Mouse (Mus musculus): Measurements from ENCODE around the gene Dpf2.

Gene Dpf2

DNA sequence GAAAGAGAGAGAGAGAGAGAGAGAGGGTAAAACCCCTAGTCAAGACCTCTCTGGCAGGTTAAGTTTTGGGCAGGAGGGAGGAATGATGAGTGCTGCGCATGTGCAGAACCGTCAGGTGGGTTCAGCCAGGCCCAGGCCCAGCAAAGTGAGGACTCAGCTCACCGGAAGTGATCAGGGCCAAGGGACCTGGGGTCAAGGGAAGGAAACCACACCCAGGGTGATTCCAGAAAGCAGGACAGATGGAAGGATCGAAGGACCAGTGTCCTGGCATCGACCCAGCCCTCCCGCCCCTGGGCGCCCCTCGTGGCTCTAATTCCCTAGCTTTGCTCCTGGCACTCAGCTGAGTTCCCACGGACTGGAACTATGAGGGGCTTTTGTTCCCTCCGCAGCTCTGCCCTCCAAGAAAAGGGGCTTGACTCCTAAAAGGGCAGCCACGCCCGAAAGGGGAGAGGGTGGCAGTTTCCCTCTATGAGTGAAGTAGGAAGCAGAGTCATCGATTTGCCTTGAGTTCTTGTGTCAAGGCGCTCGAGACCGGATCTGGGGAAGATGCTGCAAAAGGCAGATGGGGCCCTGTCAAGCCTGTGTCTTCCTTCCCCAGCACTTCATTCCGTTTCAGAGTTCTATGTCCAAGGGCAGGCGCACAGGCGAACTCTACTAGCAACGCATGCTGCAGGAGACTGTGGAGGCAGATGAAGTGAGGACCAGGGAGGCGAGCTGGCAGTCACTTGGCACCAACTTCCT is 24.5 kb upstream of the Dpf2 start:
- no peak for DNase-seq (ENCODE audit: low read depth, low spot score)

DNA sequence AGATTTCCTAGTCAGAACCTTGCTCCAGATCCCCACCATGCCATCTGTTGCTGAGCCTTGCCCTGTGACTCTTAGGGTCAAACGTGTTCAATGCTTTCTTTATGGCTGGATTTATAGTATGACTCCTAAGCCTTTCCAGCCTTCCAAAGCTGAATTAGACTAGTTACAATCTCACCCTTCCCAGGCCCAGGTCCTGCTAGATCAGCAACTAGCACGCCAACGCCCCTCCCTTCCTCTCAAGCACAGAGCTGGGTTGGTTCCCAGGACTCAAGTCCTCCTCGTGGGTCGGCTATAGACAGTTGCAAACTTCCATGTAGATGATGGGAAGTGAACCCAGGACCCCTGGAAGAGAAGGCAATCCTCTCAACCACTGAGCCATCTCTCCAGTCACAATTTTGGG is 22.9 kb upstream of the Dpf2 start:
- DNase-seq (ENCODE audit: low read depth, low spot score), result no peak

DNA sequence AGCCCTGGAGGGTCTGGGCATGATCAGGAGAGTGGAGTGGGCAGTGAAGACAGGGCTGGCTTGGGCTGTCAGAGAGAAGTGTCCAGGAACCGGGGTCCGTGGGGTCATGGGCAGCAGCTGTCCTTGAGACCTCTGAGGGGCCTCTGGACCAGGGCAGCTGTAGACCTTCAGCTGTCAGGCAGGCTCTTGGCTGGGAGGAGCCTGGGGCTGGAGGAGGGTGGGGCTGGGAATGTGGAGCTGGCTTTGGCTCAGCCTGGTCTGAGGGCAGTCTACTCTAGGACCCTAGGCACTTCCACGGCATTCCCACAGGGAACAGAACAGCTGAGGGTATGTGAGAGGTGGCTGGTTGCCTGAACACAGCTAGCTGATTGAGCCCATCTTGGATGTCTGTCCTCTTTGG is 22.5 kb upstream of the Dpf2 start:
- no peak for DNase-seq (ENCODE audit: low read depth, low spot score)

DNA sequence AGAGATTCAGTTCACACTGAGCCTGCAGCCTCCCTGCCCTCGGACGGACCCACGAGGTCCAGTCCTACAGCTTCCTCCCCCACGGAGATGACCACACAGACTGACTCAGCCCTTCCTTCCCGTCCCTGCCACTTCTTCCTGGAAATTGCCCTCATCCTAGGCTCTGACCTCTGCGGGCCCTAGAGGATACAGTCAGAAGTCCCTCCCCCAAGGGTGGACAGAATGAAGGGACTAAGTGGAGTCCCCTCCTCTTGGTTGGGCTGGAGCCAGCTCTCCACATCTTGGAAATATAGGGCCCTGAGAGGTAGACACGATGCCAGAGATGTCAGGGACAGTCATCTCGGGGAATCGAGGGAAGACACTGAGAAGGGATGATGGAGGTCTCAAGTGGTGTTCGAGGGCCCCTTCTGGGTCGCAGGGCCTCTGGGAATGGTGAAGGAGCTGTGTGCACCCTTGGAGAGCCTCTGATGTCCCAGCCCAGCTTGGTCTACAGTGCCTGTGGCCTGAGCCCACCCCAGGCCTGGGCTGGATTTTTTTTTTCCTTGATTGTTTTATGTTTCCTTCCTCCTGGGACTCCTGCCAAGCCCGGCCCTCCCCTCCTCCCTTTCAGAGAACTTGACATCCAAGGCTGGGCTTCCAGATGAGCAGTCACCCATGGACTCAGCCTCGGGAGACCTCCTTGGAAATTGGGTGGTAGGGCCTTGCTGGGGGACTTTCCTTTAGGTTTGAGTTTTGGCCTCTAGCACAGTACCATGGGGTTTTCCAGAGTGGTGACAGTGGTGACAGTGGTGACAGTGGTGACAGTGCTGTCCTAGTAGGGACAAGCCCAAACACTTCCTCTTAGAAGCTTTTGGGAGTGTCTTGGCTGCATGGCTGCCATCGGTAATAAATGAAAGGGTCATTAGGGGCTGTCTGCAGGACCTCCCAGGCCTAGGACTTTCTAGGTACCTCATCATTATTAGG is 17.1 kb upstream of the Dpf2 start:
- DNase-seq (ENCODE audit: low read depth, low spot score), result no peak

DNA sequence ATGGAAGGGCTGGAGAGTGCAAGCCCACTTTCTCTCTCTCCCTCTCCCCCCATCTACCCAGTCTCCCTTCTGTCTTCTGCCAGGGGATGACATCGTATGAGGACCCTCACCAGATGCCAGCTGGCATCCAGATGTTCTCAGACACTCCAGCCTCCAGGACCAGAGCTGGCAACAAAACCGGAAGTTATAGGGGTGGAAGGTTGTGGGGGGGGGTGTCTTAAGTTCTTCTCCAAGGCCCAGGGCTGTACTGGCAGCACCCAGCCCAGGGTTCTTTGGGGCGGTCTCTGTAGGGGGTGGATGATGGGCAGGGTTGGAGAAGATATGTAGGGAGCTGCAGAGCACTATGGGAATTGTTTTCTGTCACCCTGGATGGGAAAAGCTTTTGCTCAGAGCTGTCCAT is 15.7 kb upstream of the Dpf2 start:
- no peak for DNase-seq (ENCODE audit: low read depth, low spot score)

DNA sequence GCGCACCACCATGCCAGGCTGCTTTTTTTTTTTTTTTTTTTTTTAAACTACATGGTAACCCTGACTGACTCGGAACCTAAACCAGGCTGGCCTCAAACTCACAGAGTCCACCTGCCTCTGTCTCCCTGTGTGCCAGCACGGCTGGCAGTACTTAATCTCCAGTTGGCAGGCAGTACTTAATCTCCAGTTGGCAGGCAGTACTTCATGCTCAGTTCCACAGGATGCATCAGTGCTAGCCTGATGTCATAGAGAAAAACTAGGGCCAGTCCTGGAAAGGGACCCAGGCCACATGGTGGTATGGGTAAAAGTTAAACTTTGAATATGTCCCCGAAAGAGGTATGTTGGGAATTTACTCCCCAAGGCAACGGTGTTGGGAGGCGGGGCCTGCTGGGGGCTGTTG is 15.3 kb upstream of the Dpf2 start:
- no peak for DNase-seq (ENCODE audit: low read depth, low spot score)

DNA sequence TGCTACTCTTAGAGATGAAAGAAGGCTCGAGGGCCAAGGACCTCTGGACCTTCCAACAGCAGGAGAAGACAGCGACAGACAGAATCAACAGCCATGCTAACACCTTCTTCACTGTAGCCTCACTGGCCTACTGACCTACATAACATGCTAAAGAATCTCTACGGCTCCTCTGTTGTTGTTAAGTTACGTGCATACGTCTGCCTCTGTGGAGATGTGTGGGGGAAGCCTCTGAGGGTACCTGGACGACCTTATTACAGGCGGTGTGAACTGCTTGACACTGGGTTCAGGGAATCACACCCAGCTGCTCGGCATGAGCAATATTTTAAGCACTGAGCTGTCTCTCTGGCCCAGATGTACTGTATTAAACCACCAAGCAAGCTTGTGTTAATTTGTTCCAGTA is 14.7 kb upstream of the Dpf2 start:
- DNase-seq (ENCODE audit: low read depth, low spot score), result no peak

DNA sequence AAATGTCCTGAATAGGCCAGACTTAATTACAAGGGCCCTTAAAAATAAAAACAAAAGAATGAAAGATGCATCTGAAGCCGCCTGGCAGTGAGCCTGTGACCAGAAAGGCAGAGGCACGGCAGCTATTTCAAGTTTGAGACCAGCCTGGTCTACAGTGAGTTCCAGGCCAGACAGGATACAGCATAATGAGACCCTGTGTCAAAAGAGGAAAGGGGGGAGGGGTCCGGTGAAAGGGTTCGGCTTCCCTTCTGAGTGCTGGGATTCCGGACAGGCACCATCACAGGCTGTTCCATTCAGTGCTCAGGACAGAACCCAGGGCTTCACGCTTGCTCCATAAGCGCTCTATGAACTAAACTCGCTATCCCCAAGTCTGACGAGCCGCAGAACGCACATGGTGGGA is 14.2 kb upstream of the Dpf2 start:
- no peak for DNase-seq (ENCODE audit: low read depth, low spot score)

DNA sequence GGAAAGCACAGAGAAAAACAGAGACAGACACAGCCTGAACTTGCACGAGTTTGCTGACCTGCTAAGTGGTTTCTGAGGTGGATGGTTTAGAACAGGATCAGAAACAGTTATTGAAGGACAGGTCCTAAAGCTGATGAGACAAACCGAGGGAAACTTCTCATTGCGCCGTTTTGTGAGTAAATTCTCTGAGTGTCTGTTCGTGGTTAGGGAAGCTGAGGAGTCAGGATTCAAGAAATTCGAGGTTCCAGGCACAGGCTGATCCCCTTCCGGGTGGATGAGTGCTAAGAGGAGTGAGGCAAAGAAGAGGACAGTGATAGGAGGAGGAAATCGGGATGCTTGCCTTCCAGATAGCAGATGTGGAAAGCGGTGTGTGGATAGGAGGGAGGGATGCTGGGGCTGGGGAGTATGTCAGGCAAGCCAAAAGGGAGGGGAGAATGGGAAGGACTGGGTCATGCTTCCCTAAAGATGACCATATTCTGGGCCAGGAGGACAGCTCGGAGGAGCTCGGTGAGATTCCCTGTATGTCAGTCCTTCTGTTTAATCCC is 12.6 kb upstream of the Dpf2 start:
- DNase-seq (ENCODE audit: low read depth, low spot score), result no peak

DNA sequence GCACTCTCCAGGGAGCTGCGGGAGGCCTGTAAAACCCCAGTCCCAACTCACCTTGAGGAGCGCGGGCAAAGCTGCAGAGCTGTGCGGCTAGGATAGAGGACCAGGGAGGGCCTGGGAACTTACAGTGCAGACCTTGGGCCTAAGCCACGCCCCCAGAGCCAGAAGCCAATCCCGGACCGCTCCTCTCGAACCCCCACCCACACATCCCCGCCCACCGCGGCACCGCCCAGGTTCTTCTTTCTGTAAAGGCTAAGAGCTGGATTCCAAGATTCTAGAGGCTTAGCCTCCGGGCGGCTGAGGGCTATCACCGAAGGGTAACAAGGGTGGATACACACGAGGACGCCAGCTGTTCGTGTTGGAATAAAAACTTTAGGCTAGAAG is 11.9 kb upstream of the Dpf2 start, which contains the start of gene Cdc42ep2:
TSS of gene Cdc42ep2 (minus strand) at position 104 of the 381 bp plus-strand sequence.
- peak; percentile 98 for DNase-seq (ENCODE audit: low read depth, low spot score)

DNA sequence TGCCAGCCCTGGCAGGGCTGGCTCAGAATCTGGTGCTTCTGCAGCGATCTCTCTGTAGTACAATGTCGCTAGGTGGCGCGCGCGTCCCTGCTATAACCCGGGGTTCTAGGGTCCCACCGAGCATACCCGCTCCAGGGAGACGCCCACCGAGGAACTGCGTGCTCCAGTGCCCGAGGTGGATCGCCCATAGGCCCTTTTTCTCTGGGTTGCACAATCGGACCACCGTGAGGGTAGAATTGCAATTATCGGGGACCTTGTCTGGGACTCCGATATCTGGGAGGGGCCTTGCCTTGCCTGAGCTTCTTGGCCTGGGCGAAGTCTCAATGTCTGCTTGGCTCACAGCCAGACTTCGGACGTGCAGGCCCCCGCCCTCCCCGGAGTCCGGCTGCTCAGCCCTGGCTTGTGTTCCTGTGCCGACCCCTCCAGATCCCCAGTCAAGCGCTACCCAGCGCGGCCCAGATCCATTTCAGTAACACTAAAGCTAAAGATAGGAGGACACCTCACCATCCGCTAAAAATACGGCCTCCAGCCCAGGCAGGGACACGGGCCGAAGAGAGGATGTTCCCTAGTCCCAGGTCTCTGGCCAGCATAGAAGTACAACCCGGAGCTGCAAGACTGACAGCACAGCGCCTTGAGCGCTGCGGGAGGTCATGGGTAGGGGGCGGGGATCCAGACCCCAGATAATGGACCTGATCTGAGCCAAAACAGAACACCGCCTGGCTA is 11.3 kb upstream of the Dpf2 start:
- DNase-seq (ENCODE audit: low read depth, low spot score), result peak; percentile 92

DNA sequence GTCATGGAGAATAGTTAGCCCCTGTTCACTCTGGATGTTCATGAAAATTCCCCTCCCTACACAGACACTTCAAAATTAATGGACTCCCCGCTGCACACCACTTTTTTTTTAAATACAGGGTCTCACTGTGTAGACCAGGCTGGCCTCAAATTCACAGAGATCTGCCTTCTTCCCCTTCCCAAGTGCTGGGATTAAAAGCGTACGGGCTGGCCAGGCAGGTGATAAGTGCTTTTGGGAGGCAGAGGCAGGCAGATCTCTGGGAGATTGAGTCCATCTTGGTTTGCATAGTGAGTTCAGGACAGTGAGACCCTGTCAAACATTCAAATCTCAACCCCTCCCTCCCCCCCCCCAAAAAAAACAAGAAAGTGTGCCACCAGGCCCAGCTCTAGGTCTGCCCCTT is 10.2 kb upstream of the Dpf2 start:
- no peak for DNase-seq (ENCODE audit: low read depth, low spot score)

DNA sequence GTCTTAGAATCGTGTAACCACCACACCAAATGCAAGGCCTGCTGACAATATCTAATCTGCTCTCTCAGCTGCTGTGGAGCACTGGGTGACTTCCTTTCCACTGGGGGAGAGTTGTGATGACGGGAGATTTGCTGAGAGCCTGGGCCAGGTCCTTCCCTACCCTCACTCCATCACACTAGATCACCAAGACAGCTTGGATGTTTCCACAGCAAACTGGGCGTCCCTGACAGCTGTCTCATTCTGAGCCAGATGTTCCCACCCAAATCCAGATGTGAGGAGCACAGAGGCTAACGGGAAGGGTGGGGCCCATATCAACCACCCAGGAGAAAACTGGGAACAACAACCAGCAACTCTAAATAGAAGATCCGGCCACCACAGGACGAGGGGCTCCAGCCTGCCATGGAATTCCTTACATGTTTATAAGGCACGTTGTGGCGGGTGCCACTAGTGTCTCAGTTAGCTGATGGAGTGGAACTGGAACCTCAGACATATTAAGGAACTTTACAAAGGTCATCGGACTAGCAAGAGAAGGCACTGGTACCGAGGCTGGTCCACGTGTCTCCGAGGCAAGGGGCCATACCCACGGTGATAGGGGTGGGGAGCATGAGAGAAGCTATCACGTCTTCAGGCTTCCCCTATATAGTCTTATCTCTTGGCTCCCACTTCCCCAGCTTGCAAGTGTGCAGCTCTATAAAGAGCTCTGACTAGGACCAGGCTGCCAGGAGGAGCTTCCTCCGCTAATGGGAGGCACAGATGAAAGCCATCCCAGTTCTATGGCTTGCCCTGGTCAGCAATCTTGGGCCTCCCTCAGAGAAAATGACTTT is 9.5 kb upstream of the Dpf2 start:
- no peak for DNase-seq (ENCODE audit: low read depth, low spot score)

DNA sequence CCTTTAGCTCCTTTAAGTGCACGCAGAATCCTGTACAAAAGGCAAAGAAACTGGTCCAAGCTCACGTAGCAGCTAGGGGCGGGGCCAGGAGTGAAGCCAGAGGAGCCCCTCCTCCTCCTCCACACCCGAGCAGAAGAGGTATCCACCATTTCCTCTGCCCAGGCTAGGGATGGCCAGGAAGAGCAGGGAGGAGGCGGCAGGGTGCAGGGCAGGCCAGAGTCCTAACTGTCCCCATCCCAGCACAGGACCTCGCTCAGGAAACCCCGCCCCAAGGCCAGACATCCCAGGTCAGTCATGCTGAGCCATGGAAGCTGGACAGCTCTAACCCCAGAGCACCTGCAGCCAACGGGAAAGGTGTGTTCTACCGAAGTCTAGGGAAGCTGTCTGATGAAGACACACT is 8.9 kb upstream of the Dpf2 start:
- DNase-seq (ENCODE audit: low read depth, low spot score), result peak; percentile 71

DNA sequence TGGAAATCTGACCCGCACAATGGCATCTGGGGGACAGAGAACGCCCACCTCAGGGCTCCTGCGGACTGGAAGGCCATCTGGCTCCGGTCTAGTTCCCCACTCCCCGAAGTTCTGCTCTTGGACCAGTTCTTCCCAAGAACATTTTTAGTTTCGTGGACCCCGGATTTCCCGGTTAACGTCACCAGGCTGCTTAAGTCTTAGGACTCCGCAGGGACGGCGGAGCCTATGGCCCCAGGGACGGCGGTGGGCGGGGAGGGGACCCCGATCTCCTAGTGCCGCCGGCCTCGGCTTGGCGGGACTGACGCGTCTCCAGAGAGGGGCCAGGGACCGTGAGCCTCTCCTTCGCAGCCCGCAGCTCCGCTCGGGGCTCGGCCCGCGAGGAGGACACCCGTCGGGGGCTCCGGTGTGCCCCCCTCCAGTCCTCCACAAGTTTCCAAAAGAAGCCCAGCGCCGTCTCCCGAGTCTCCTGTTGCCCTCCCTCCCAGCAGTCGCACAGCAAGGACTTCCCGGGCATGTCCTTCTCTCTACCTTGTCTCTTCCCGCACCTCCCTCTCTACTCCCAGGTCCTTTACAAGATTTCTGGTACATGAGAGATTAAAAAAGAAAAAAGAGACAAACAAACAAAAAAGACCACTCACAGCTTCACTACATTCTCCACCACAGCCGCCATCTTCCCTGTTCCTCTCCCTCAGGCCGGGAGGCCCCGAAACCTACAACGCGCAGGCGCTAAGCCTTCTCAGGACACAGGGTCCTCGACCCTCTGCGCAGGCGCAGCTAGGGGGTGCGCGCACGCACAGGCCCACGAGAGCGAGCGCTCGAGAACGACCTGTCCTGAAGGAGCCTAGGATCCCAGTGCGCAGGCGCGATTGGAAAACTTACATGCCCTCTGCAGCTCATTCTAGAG is 455 bp downstream of the Dpf2 start:
- peak; percentile 100 for DNase-seq (ENCODE audit: low read depth, low spot score)

DNA sequence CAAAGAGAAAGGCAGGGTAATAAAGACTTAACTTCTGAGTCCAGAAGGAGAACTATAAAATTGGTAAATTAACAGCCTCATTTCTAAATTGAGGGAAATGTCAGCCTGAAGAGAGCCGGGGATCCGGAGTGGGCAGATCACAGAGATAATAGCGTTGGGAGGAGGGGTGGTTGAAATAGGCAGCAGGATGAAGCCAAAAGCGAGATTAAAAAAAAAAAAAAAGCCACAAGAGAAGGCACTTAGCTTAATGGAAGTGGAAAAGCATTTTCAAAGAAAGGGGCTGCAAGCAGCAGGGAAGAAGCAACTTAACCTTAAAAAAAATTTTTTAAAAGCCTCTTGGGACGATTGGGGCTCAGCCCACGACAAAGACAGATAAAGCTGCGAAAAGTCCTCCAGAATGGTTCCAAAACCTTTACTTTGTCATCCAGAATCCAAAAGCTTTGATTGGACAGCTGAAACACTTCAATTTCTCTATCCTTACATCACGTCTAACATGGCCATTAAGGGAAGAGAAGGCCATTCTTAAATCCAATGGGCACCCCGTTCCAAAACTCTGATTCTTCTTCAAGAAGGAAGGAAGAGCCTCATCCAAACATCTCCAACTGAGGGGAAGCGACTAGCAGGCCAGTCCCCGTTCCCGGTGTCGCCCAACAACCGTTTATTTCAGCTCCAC is 1.2 kb downstream of the Dpf2 start:
- no peak for DNase-seq (ENCODE audit: low read depth, low spot score)

DNA sequence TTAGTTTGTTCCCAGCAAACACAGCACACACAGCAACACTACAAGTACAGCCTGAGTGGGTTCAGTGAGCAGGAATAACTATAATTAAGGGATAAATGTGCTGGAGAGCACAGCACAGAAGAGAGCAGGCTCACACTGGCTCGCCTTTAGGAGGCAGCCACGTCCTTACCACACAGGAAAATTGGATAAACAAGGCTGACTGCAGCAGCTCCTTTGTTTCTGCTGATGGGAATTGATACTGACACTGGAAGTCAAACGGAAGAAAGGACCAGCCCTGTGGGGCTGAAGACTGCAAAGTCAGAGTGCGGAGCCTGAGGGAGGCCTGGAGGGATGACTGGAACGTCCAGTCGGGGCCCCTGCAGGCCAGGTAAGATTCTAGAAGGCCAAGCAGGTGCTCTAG is 2.6 kb downstream of the Dpf2 start:
- no peak for DNase-seq (ENCODE audit: low read depth, low spot score)

DNA sequence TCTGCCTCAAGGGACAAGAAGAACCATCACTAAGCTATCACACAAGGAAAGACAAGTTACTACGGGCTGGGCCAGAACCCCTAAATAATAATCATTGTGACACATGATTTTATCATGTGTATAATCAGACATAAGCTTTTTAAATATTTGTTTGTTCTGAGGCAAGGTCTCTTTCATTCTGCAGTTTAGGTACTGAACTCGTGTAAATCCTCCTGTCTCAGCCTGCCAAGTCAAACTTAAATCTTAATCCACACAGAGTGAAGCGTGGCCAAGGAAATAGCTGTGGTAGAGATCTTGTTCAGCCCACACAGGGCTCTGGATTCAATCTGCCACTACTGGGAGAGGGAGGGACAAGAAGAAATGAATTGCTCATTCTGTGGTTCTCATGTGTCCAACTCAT is 5.5 kb downstream of the Dpf2 start:
- no peak for DNase-seq (ENCODE audit: low read depth, low spot score)

DNA sequence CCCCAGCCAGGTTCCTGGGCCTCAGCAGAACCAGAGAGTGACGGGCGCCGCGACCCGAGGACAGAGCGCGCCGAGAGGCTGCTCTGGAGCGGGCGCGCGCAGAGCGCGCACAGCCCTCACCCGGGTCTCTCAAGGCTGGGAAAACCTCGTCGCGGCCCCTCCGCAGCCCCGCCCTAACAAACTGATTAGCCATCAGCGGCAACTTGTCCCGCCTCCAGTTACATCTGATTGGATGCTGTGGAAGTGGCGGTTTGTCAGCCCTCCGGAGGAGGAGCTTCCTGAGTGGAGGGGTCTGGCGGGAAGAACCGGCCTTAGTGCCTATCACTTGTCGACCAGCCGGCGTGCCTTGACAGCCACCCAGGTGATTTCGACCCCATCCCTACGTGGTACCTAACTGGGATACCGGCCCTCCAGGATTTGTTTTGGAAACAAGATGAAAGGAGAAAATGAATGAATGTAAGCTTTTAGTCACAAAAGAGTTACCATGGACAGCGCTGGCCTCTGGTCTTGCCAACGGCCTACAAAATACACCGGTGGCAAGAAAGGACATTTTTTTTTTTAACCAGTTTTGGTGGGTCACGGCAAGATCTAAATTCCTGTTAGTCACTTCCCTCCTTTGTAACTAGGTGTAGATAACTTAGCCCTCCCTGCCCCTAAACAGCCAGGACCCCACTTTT is 18.7 kb downstream of the Dpf2 start, which contains the start of gene Tigd3:
TSS of gene Tigd3 (minus strand) at position 148 of the 677 bp plus-strand sequence.
- peak; percentile 98 for DNase-seq (ENCODE audit: low read depth, low spot score)

Measured in ZHBTc4 (cell line).